Mouse (Mus musculus) thymus, adult 2 months (tissue): ENCODE measurements around the gene Kcnk3. TPM values are rescaled to one million over a fixed set of nuclear protein-coding genes. Genes with fewer than 3 reads are reported as not detected.

ENCODE experiments used
- DNase-seq: peaks from one replicate; pipeline ENCODE4 v3.0.0; 2021
- H3K27ac ChIP-seq: fragments of 200-500 bp; 2 replicates; pipeline ENCODE4 v1.5.1; 2012; ENCODE audit warnings: low read length, control low read depth; ENCODE audit not compliant: control insufficient read depth, insufficient read depth
- H3K27me3 ChIP-seq: fragments of 200-500 bp; 2 replicates; pipeline ENCODE4 v1.6.1; 2012; ENCODE audit warnings: mild to moderate bottlenecking, low read length, moderate library complexity, mixed read lengths; ENCODE audit not compliant: control insufficient read depth, insufficient read depth
- H3K36me3 ChIP-seq: fragments of 200-500 bp; 2 replicates; pipeline ENCODE4 v1.6.1; 2012; ENCODE audit warnings: mild to moderate bottlenecking, low read length, moderate library complexity; ENCODE audit not compliant: control insufficient read depth, insufficient read depth
- H3K4me1 ChIP-seq: fragments of 200-500 bp; replicated peaks from 2 replicates; pipeline ENCODE4 v1.6.1; 2012; ENCODE audit warnings: low read length; ENCODE audit not compliant: control insufficient read depth, insufficient read depth
- H3K4me3 ChIP-seq: fragments of 200-500 bp; 2 replicates; pipeline ENCODE4 v1.5.1; 2012; ENCODE audit warnings: mild to moderate bottlenecking, low read length, control low read depth, moderate library complexity; ENCODE audit not compliant: control insufficient read depth, insufficient read depth
- CTCF ChIP-seq: fragments of 200-500 bp; IDR thresholded peaks from 2 replicates; pipeline ENCODE4 v1.5.1; 2012; ENCODE audit warnings: mild to moderate bottlenecking, control low read depth, low read length, moderate library complexity, borderline replicate concordance; ENCODE audit not compliant: control insufficient read depth, poor library complexity, insufficient read depth; ENCODE audit errors: extremely low read depth
- POLR2A ChIP-seq: fragments of 200-500 bp; IDR thresholded peaks from 2 replicates; pipeline ENCODE4 v1.6.1; 2012; ENCODE audit warnings: mild to moderate bottlenecking, low read length, control low read depth, moderate library complexity; ENCODE audit not compliant: control insufficient read depth, poor library complexity, insufficient read depth; ENCODE audit errors: extremely low read depth
- WGBS: fragments of 180-500 bp; shearing (Covaris S2); methylation state at CpG from one replicate; pipeline ENCODE4 v1.1.7; 2018; 5-methylcytosine and 5-hydroxymethylcytosine counted together
- polyA plus RNA-seq: library from polyadenylated mRNA; depleted of rRNA; stranded (reverse); fragments of >200 nt; gene quantifications from 2 replicates; pipeline ENCODE4 v1.2.3, GENCODE M21; 2012

The Kcnk3 gene
- polyA plus RNA-seq, 1 experiment, result 27.7 TPM

DNA sequence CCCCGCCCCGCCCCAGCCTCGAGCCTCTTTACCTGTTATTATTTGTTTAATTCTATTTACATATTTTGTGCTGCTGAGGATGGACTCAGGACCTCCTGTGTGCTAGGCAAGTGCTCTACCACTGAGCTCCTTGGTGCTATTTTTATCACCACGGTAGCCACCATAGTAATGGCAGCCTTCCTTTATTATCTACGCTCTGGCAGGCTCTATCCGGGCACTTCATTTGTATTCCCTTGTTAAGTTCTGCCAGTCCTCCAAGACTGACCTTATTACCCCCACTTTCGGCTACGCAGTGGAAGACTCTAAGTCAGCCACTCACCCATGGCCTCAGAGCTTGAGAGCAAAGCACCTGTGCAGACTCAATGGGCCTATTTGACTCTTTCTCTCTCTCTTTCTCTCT is 3.8 kb downstream of the Kcnk3 start:
- Histone ChIP-seq H3K27ac (no peak overlapping the region), H3K36me3 (no peaks in the 10 kb centered on the region), H3K27me3 (peaks cover 3% of the 10 kb centered on the region; the same call in 1 of the 2 replicates), H3K4me3 (no peak overlapping the region), H3K4me1 (no peaks in the 10 kb centered on the region)
- WGBS, result 85% methylated on average over 8 of the region's 8 CpGs
- DNase-seq, result no peak
- TF ChIP-seq CTCF (no peak), POLR2A (no peak)

DNA sequence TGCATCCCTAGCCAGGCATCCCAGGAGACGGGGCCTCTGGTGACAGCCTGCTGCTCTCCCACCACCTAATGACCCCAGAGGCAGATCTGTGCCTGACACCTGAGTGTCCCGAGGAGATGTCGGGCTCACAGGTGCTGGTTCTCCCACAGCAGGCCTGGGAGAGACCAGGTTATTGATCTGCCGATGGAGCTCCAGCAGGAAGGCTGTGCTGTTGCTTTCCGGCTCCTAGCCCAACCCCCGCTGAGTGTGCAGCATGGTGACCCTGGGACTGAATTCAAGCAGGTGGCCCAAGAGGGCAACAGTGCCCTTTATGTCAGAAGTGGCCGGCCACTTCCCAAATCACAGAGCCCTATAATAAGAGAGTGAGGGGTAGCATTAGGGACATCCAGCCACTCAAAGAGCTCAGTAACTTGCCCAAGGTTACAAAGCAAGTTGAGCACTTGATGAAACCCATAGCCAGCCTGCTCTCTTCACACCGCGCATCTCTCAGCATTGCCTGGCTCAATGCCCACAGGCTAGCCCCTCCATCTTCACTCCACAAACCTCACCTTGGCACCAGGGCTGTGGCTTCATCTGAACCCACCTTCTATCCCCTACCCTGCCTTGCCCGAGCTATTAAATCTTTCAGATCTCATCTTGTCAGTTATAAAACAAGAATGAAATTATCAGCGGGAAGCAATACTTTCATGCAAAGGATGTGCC is 4.5 kb downstream of the Kcnk3 start:
- TF ChIP-seq POLR2A (no peak), CTCF (no peak)
- Histone ChIP-seq H3K4me1 (no peaks in the 10 kb centered on the region), H3K4me3 (no peak overlapping the region), H3K27me3 (peaks cover 3% of the 10 kb centered on the region; the same call in 1 of the 2 replicates), H3K27ac (no peak overlapping the region), H3K36me3 (no peaks in the 10 kb centered on the region)
- no peak for DNase-seq
- WGBS, result 87% methylated on average over 11 of the region's 11 CpGs

DNA sequence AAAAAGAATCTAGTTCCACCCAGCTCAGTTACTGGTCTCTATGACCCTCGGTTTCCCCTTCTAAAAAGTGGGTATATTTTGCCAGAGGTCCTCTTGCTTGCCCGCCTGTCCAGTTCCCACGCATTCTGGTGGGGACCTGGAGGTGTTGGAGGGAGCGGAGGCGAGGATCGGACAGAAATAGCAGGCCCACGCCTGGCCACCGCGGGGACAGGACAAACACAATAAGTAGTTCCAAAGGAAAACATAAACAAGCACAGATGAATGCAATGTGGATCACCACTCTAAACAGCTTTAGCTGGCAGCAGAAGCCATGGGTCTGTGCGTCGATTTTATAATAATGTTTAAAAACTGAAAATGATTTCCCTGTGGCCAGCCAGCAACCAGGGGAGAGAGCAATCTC is 5.4 kb downstream of the Kcnk3 start:
- H3K4me3 ChIP-seq, result no peak overlapping the region
- TF ChIP-seq CTCF (no peak), POLR2A (no peak)
- WGBS, result 91% methylated on average over 11 of the region's 11 CpGs
- no peak overlapping the region for H3K27ac ChIP-seq
- H3K36me3 ChIP-seq, result no peaks in the 10 kb centered on the region
- H3K27me3 ChIP-seq, result no peaks in the 10 kb centered on the region; the same call in 1 of the 2 replicates
- H3K4me1 ChIP-seq, result no peaks in the 10 kb centered on the region
- DNase-seq, result no peak

DNA sequence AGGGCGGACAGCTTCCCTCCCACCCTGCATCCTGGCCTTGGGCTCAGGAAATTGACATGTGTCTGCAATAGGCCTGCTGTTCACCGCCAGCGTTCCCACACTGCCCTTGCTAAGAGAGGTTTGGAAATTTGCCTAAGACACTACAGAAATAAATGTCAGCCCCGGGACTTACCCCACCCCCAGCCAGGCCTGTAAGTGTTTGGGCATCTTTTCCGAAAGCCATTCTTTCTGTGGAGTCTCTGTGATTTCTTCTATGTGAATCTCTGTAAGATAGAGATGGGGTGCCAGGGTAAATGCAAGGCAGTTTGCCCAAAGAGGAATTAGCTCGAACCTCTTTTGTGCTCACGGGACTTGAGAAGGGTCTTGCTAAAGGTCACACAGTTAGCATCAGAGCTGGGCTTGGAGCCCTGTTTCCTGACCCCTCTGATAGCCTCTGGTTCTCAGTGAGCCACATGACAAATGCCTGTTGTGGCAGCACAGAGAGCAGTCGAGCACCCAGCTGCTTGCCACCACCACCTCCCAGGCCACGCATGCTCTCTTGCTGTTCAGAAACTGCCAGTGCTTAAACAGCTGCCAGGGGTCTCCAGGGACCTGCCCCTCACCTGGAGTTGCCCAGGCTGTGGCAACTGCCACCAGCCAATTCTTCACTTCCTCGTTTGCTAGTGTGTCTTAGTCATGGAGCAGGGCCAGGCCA is 6.0 kb downstream of the Kcnk3 start:
- DNase-seq, result no peak
- WGBS, result 51% methylated on average over 10 of the region's 10 CpGs
- TF ChIP-seq POLR2A, result no peak
- TF ChIP-seq CTCF, result no peak
- Histone ChIP-seq H3K27me3 (no peaks in the 10 kb centered on the region; the same call in 1 of the 2 replicates), H3K4me3 (no peak overlapping the region), H3K27ac (no peak overlapping the region), H3K36me3 (no peaks in the 10 kb centered on the region), H3K4me1 (no peaks in the 10 kb centered on the region)

DNA sequence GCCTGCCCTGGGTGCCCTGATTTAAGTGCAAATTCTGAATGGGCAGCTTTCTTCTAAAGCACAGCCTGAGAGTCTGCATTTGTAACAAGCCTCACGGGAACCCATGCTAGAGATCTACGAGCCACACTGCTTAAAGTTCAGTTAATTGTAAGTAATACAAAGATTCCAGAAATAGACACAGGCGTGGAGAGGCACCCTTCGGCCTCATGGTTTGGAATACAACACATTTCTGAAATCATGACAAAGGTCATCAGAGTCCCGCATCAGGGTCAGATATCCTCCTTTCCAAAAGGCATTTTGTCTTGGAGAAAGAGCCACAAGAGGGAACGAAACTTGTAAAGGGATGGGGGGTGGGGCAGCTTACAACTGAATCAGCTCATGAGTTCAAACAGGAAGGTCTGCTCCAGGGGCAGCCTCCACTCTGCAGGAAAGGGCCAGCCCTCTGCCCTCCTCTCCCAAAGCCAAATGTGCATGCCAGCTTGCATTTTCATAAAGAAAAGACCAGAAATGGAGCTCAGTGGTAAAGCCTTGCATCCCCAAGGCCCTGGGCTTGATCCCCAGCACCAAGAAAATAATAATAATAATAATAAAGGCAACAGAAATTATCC is 7.1 kb downstream of the Kcnk3 start:
- no peak for DNase-seq
- Histone ChIP-seq H3K27me3 (no peaks in the 10 kb centered on the region), H3K4me1 (no peaks in the 10 kb centered on the region)

DNA sequence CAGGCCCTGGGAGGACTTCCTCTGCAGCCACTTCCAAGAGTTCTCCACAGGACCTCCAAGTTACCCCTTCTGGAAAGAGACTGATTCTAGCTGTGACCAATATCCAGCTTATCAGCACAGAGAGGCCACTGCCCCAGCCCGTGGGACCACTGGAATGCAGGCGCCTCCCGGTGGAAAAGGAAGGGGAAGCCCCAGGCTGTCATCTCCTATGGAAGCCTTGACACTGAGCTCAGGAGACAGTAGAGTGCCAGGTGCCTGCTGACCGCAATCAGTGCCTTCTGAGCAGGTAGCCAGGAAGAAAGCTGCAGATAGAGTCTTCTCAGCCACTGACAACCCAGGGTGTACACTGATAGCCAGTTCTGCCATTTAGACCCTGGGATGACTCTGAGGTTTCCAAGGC is 13.4 kb downstream of the Kcnk3 start:
- TF ChIP-seq POLR2A, result no peak
- TF ChIP-seq CTCF, result no peak
- Histone ChIP-seq H3K27me3 (no peaks in the 10 kb centered on the region), H3K36me3 (no peaks in the 10 kb centered on the region), H3K27ac (no peak overlapping the region), H3K4me3 (no peak overlapping the region), H3K4me1 (no peaks in the 10 kb centered on the region)
- 38% methylated on average over 4 of the region's 4 CpGs for WGBS
- no peak for DNase-seq

More for the DNA sequence above, 7.1 kb downstream of the Kcnk3 start:
- no peak overlapping the region for H3K27ac ChIP-seq
- no peak overlapping the region for H3K4me3 ChIP-seq
- no peak for TF ChIP-seq POLR2A
- TF ChIP-seq CTCF, result no peak
- H3K36me3 ChIP-seq, result no peaks in the 10 kb centered on the region
- WGBS, result 84% methylated on average over 6 of the region's 6 CpGs
